Mouse (Mus musculus) erythroblast, embryonic 14.5 days (primary cell): ENCODE measurements around the gene Limch1.

Experiments
- GATA1 ChIP-seq: IDR thresholded peaks from 2 replicates; pipeline ENCODE4 v1.6.1; 2012; ENCODE audit warnings: low read length, inconsistent platforms, mixed read lengths
- TAL1 ChIP-seq: IDR thresholded peaks from 3 replicates; pipeline ENCODE4 v1.6.1; 2012; ENCODE audit warnings: low read length, inconsistent platforms, mixed read lengths

DNA sequence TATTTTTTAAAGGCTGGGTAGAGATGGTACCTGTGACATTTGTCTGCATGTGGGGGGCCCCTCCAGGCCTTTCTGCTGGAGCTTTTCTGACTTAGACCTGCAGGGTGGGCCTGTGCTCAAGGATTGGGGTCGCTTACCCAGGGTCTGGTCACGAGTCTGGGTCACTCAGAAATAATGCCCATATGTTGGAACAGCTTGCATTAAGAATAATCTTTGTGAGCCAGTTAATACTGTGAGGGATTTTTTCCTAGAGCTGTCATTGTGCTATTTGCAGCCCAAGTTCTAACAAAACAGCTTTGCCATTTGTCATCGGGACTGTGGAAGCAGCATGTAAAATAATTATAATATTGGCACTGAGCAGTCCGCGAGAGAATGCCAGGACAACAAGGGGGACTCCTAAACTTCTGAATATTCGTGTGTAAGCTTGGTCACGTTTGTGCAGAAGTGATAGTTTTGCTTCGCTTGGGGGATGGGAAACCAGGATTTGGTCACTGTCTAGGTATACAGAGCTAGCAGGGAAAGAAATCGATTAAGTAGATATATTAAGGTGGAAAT is 63.5 kb downstream of the Limch1 start:
- TF ChIP-seq GATA1 = no peak
- no peak for TF ChIP-seq TAL1
